Mouse (Mus musculus): ENCODE results near the gene Unc13b. TPM values are rescaled to one million over a fixed set of nuclear protein-coding genes. Genes with fewer than 3 reads are reported as not detected.
A peak's percentile ranks its signal among the peaks of the same experiment; 100 is the strongest.

The Unc13b gene
- polyA plus RNA-seq, 1 experiment: 2.7 TPM

GRCm38 (mm10) chr4:43035851-43036250, 22.9 kb upstream of the Unc13b start:
- peaks cover 15% of the 10 kb centered on the region for H3K4me1 ChIP-seq (replicated peaks; ENCODE audit: control insufficient read depth, insufficient read depth, low read length)
- H3K27ac ChIP-seq (ENCODE audit: control insufficient read depth, insufficient read depth, low read length): no peak overlapping the region
- TF ChIP-seq POLR2A (IDR thresholded peaks at IDR 0.05; ENCODE audit: control insufficient read depth, extremely low read depth, insufficient read depth, low read length, poor library complexity) (no peak), CTCF (IDR thresholded peaks at IDR 0.05; ENCODE audit: borderline replicate concordance, control insufficient read depth, extremely low read depth, insufficient read depth, low read length, poor library complexity) (no peak)
- 93% methylated on average over 6 of the region's 6 CpGs for WGBS
- no peaks in the 10 kb centered on the region for H3K36me3 ChIP-seq (ENCODE audit: control insufficient read depth, insufficient read depth, low read length)
- no peaks in the 10 kb centered on the region for H3K27me3 ChIP-seq (ENCODE audit: control insufficient read depth, insufficient read depth, low read length)
- H3K4me3 ChIP-seq (ENCODE audit: control insufficient read depth, insufficient read depth, low read length): no peak overlapping the region
- no peak for DNase-seq

GRCm38 (mm10) chr4:43036356-43036755, 22.4 kb upstream of the Unc13b start:
- TF ChIP-seq CTCF (IDR thresholded peaks at IDR 0.05; ENCODE audit: borderline replicate concordance, control insufficient read depth, extremely low read depth, insufficient read depth, low read length, poor library complexity): no peak
- no peak for TF ChIP-seq POLR2A (IDR thresholded peaks at IDR 0.05; ENCODE audit: control insufficient read depth, extremely low read depth, insufficient read depth, low read length, poor library complexity)
- peaks cover 15% of the 10 kb centered on the region for H3K4me1 ChIP-seq (replicated peaks; ENCODE audit: control insufficient read depth, insufficient read depth, low read length)
- no peak for DNase-seq
- H3K36me3 ChIP-seq (ENCODE audit: control insufficient read depth, insufficient read depth, low read length): no peaks in the 10 kb centered on the region
- no peak overlapping the region for H3K4me3 ChIP-seq (ENCODE audit: control insufficient read depth, insufficient read depth, low read length)
- H3K27ac ChIP-seq (ENCODE audit: control insufficient read depth, insufficient read depth, low read length): no peak overlapping the region
- 94% methylated on average over 10 of the region's 10 CpGs for WGBS
- no peaks in the 10 kb centered on the region for H3K27me3 ChIP-seq (ENCODE audit: control insufficient read depth, insufficient read depth, low read length)

- Histone ChIP-seq H3K4me1 (replicated peaks; ENCODE audit: control insufficient read depth, insufficient read depth, low read length) (peaks cover 11% of the 10 kb centered on the region), H3K27me3 (ENCODE audit: control insufficient read depth, insufficient read depth, low read length) (no peaks in the 10 kb centered on the region), H3K36me3 (ENCODE audit: control insufficient read depth, insufficient read depth, low read length) (no peaks in the 10 kb centered on the region), H3K4me3 (ENCODE audit: control insufficient read depth, insufficient read depth, low read length) (no peak overlapping the region), H3K27ac (ENCODE audit: control insufficient read depth, insufficient read depth, low read length) (no peak overlapping the region)
- 44% methylated on average over 4 of the region's 4 CpGs for WGBS
- TF ChIP-seq POLR2A (IDR thresholded peaks at IDR 0.05; ENCODE audit: control insufficient read depth, extremely low read depth, insufficient read depth, low read length, poor library complexity) (no peak), CTCF (IDR thresholded peaks at IDR 0.05; ENCODE audit: borderline replicate concordance, control insufficient read depth, extremely low read depth, insufficient read depth, low read length, poor library complexity) (no peak)
- no peak for DNase-seq
Measured at GRCm38 (mm10) chr4:43037860-43038566, 20.7 kb upstream of the Unc13b start.

GRCm38 (mm10) chr4:43038567-43039495, 19.9 kb upstream of the Unc13b start:
- Histone ChIP-seq H3K27me3 (ENCODE audit: control insufficient read depth, insufficient read depth, low read length) (no peaks in the 10 kb centered on the region), H3K36me3 (ENCODE audit: control insufficient read depth, insufficient read depth, low read length) (no peaks in the 10 kb centered on the region), H3K4me3 (ENCODE audit: control insufficient read depth, insufficient read depth, low read length) (no peak overlapping the region), H3K4me1 (replicated peaks; ENCODE audit: control insufficient read depth, insufficient read depth, low read length) (peaks cover 11% of the 10 kb centered on the region), H3K27ac (ENCODE audit: control insufficient read depth, insufficient read depth, low read length) (no peak overlapping the region)
- 79% methylated on average over 15 of the region's 15 CpGs for WGBS
- DNase-seq: no peak
- TF ChIP-seq CTCF (IDR thresholded peaks at IDR 0.05; ENCODE audit: borderline replicate concordance, control insufficient read depth, extremely low read depth, insufficient read depth, low read length, poor library complexity): no peak

- WGBS: 12% methylated on average over 11 of the region's 11 CpGs
- no peak overlapping the region for H3K27ac ChIP-seq (ENCODE audit: control insufficient read depth, insufficient read depth, low read length)
- no peaks in the 10 kb centered on the region for H3K36me3 ChIP-seq (ENCODE audit: control insufficient read depth, insufficient read depth, low read length)
- DNase-seq: no peak
- peaks cover 15% of the 10 kb centered on the region for H3K4me1 ChIP-seq (replicated peaks; ENCODE audit: control insufficient read depth, insufficient read depth, low read length)
- no peak for TF ChIP-seq CTCF (IDR thresholded peaks at IDR 0.05; ENCODE audit: borderline replicate concordance, control insufficient read depth, extremely low read depth, insufficient read depth, low read length, poor library complexity)
- no peak for TF ChIP-seq POLR2A (IDR thresholded peaks at IDR 0.05; ENCODE audit: control insufficient read depth, extremely low read depth, insufficient read depth, low read length, poor library complexity)
- H3K4me3 ChIP-seq (ENCODE audit: control insufficient read depth, insufficient read depth, low read length): peak overlapping the region; percentile 44
- no peaks in the 10 kb centered on the region for H3K27me3 ChIP-seq (ENCODE audit: control insufficient read depth, insufficient read depth, low read length)
Measured at GRCm38 (mm10) chr4:43039609-43040008, 19.1 kb upstream of the Unc13b start.

- Histone ChIP-seq H3K4me1 (replicated peaks; ENCODE audit: control insufficient read depth, insufficient read depth, low read length) (peaks cover 16% of the 10 kb centered on the region), H3K27ac (ENCODE audit: control insufficient read depth, insufficient read depth, low read length) (no peak overlapping the region), H3K4me3 (ENCODE audit: control insufficient read depth, insufficient read depth, low read length) (peak overlapping the region; percentile 44), H3K27me3 (ENCODE audit: control insufficient read depth, insufficient read depth, low read length) (no peaks in the 10 kb centered on the region), H3K36me3 (ENCODE audit: control insufficient read depth, insufficient read depth, low read length) (no peaks in the 10 kb centered on the region)
- peak; percentile 87 for DNase-seq
- TF ChIP-seq CTCF (IDR thresholded peaks at IDR 0.05; ENCODE audit: borderline replicate concordance, control insufficient read depth, extremely low read depth, insufficient read depth, low read length, poor library complexity) (no peak), POLR2A (IDR thresholded peaks at IDR 0.05; ENCODE audit: control insufficient read depth, extremely low read depth, insufficient read depth, low read length, poor library complexity) (no peak)
- WGBS: 2% methylated on average over 25 of the region's 25 CpGs
Measured at GRCm38 (mm10) chr4:43040114-43040572, 18.6 kb upstream of the Unc13b start.
